Mouse (Mus musculus): Measurements from ENCODE around the gene Tgfb1i1. TPM values are rescaled to one million over a fixed set of nuclear protein-coding genes. Genes with fewer than 3 reads are reported as not detected.

Tgfb1i1 gene
- polyA plus RNA-seq, 1 experiment: 15.1 TPM

- Histone ChIP-seq H3K27me3 (replicated peaks; ENCODE audit: control insufficient read depth, insufficient read depth, low read length) (no peaks in the 10 kb centered on the region), H3K4me3 (ENCODE audit: insufficient read depth, low read depth, low read length) (no peak overlapping the region), H3K36me3 (ENCODE audit: control insufficient read depth, insufficient read depth, low read length) (no peaks in the 10 kb centered on the region), H3K27ac (ENCODE audit: insufficient read depth, low read depth, low read length) (no peak overlapping the region), H3K4me1 (ENCODE audit: control insufficient read depth, insufficient read depth, low read length) (no peaks in the 10 kb centered on the region; the same call in 1 of the 2 replicates)
- DNase-seq: peak; percentile 76
- 45% methylated on average over 3 of the region's 3 CpGs for WGBS
- TF ChIP-seq CTCF (conservative IDR thresholded peaks at IDR 0.05; ENCODE audit: insufficient read depth, insufficient read length, low read depth, low read length) (no peak), POLR2A (IDR thresholded peaks at IDR 0.05; ENCODE audit: low read depth, low read length) (no peak)
Observed at GRCm38 (mm10) chr7:128209826-128210225, 36.8 kb upstream of the Tgfb1i1 start.

DNA sequence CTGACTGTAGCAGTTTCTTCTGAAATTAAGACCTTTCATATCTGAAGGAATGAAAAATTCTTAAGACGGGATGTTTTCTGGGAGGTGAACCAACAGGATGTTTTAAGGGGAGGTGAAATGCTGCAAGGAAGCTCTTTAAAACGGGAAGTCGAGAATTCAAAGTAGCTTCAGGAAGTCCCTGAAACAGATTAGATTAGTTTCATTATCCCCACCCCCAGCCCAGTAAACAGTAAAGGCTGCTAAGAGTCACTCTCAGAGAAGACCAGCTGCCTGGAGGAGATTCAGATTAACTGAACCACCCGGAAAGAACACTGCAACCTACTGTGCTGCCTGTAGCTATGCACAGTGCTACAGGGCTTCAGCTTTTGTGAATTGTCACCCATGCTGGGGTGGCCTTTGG, 26.7 kb upstream of the Tgfb1i1 start:
- TF ChIP-seq POLR2A (IDR thresholded peaks at IDR 0.05; ENCODE audit: low read depth, low read length) (no peak), CTCF (conservative IDR thresholded peaks at IDR 0.05; ENCODE audit: insufficient read depth, insufficient read length, low read depth, low read length) (no peak)
- 85% methylated on average over 4 of the region's 4 CpGs for WGBS
- H3K27ac ChIP-seq (ENCODE audit: insufficient read depth, low read depth, low read length): peak overlapping the region; percentile 71; the same call in 1 of the 2 replicates

GRCm38 (mm10) chr7:128220936-128221335, 25.7 kb upstream of the Tgfb1i1 start:
- Histone ChIP-seq H3K27me3 (replicated peaks; ENCODE audit: control insufficient read depth, insufficient read depth, low read length) (no peaks in the 10 kb centered on the region), H3K4me3 (ENCODE audit: insufficient read depth, low read depth, low read length) (no peak overlapping the region), H3K36me3 (ENCODE audit: control insufficient read depth, insufficient read depth, low read length) (no peaks in the 10 kb centered on the region), H3K27ac (ENCODE audit: insufficient read depth, low read depth, low read length) (peak overlapping the region; percentile 71), H3K4me1 (ENCODE audit: control insufficient read depth, insufficient read depth, low read length) (peaks cover 7% of the 10 kb centered on the region; the same call in 1 of the 2 replicates)
- peak; percentile 64 for DNase-seq
- no peak for TF ChIP-seq POLR2A (IDR thresholded peaks at IDR 0.05; ENCODE audit: low read depth, low read length)
- TF ChIP-seq CTCF (conservative IDR thresholded peaks at IDR 0.05; ENCODE audit: insufficient read depth, insufficient read length, low read depth, low read length): no peak
- 74% methylated on average over 3 of the region's 3 CpGs for WGBS

More for the DNA sequence above, 26.7 kb upstream of the Tgfb1i1 start:
- peaks cover 7% of the 10 kb centered on the region; the same call in 1 of the 2 replicates for H3K4me1 ChIP-seq (ENCODE audit: control insufficient read depth, insufficient read depth, low read length)
- no peaks in the 10 kb centered on the region for H3K36me3 ChIP-seq (ENCODE audit: control insufficient read depth, insufficient read depth, low read length)
- DNase-seq: no peak
- no peak overlapping the region for H3K4me3 ChIP-seq (ENCODE audit: insufficient read depth, low read depth, low read length)
- H3K27me3 ChIP-seq (replicated peaks; ENCODE audit: control insufficient read depth, insufficient read depth, low read length): no peaks in the 10 kb centered on the region

- TF ChIP-seq POLR2A (IDR thresholded peaks at IDR 0.05; ENCODE audit: low read depth, low read length): no peak
- TF ChIP-seq CTCF (conservative IDR thresholded peaks at IDR 0.05; ENCODE audit: insufficient read depth, insufficient read length, low read depth, low read length): no peak
- Histone ChIP-seq H3K27me3 (replicated peaks; ENCODE audit: control insufficient read depth, insufficient read depth, low read length) (no peaks in the 10 kb centered on the region), H3K36me3 (ENCODE audit: control insufficient read depth, insufficient read depth, low read length) (no peaks in the 10 kb centered on the region), H3K4me1 (ENCODE audit: control insufficient read depth, insufficient read depth, low read length) (peaks cover 8% of the 10 kb centered on the region; the same call in 1 of the 2 replicates), H3K4me3 (ENCODE audit: insufficient read depth, low read depth, low read length) (no peak overlapping the region), H3K27ac (ENCODE audit: insufficient read depth, low read depth, low read length) (no peak overlapping the region)
- WGBS: 45% methylated on average over 8 of the region's 8 CpGs
- DNase-seq: no peak
Observed at GRCm38 (mm10) chr7:128231741-128232140, 14.9 kb upstream of the Tgfb1i1 start.

GRCm38 (mm10) chr7:128234796-128235195, 11.8 kb upstream of the Tgfb1i1 start:
- no peak for DNase-seq
- TF ChIP-seq CTCF (conservative IDR thresholded peaks at IDR 0.05; ENCODE audit: insufficient read depth, insufficient read length, low read depth, low read length): no peak
- H3K27me3 ChIP-seq (replicated peaks; ENCODE audit: control insufficient read depth, insufficient read depth, low read length): no peaks in the 10 kb centered on the region
- H3K36me3 ChIP-seq (ENCODE audit: control insufficient read depth, insufficient read depth, low read length): no peaks in the 10 kb centered on the region
- WGBS: 74% methylated on average over 2 of the region's 2 CpGs
- H3K27ac ChIP-seq (ENCODE audit: insufficient read depth, low read depth, low read length): peak overlapping the region; percentile 33
- H3K4me1 ChIP-seq (ENCODE audit: control insufficient read depth, insufficient read depth, low read length): peaks cover 12% of the 10 kb centered on the region; the same call in 1 of the 2 replicates
- H3K4me3 ChIP-seq (ENCODE audit: insufficient read depth, low read depth, low read length): no peak overlapping the region

GRCm38 (mm10) chr7:128235481-128235880, 11.1 kb upstream of the Tgfb1i1 start:
- whole genome bisulfite sequencing: 30% methylated on average over 1 of the region's 1 CpGs
- peaks cover 12% of the 10 kb centered on the region; the same call in 1 of the 2 replicates for H3K4me1 ChIP-seq (ENCODE audit: control insufficient read depth, insufficient read depth, low read length)
- peak; percentile 94 for DNase-seq
- H3K4me3 ChIP-seq (ENCODE audit: insufficient read depth, low read depth, low read length): no peak overlapping the region
- peak overlapping the region; percentile 67 for H3K27ac ChIP-seq (ENCODE audit: insufficient read depth, low read depth, low read length)
- no peaks in the 10 kb centered on the region for H3K36me3 ChIP-seq (ENCODE audit: control insufficient read depth, insufficient read depth, low read length)
- TF ChIP-seq CTCF (conservative IDR thresholded peaks at IDR 0.05; ENCODE audit: insufficient read depth, insufficient read length, low read depth, low read length): no peak
- TF ChIP-seq POLR2A (IDR thresholded peaks at IDR 0.05; ENCODE audit: low read depth, low read length): no peak
- H3K27me3 ChIP-seq (replicated peaks; ENCODE audit: control insufficient read depth, insufficient read depth, low read length): no peaks in the 10 kb centered on the region

DNA sequence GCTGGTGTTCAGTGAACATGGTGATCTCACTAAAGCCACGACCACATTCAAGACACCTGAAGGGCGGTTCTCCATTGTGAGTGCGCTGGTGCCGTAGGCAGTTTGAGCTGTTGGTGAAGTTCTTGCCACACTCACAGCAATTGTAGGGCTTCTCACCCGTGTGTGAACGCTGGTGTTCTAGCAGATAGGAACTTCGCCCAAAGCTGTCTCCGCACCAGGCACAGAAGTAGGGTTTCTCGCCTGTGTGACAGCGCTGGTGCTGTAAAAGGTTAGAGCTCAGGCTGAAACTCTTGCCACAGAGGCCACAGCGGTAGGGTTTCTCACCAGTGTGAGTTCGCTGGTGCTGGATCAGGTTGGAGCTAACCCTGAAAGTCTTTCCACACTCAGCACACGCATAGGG, 10.2 kb upstream of the Tgfb1i1 start:
- TF ChIP-seq POLR2A (IDR thresholded peaks at IDR 0.05; ENCODE audit: low read depth, low read length) (no peak), CTCF (conservative IDR thresholded peaks at IDR 0.05; ENCODE audit: insufficient read depth, insufficient read length, low read depth, low read length) (no peak)
- Histone ChIP-seq H3K4me3 (ENCODE audit: insufficient read depth, low read depth, low read length) (peak overlapping the region; percentile 86; the same call in 1 of the 2 replicates), H3K36me3 (ENCODE audit: control insufficient read depth, insufficient read depth, low read length) (no peaks in the 10 kb centered on the region), H3K4me1 (ENCODE audit: control insufficient read depth, insufficient read depth, low read length) (peaks cover 12% of the 10 kb centered on the region; the same call in 1 of the 2 replicates), H3K27me3 (replicated peaks; ENCODE audit: control insufficient read depth, insufficient read depth, low read length) (no peaks in the 10 kb centered on the region), H3K27ac (ENCODE audit: insufficient read depth, low read depth, low read length) (peak overlapping the region; percentile 67)
- WGBS: 90% methylated on average over 13 of the region's 13 CpGs
- DNase-seq: no peak
